Mouse (Mus musculus) gastrocnemius, postnatal 14 days (tissue): ENCODE data around the gene Adam8. TPM values are rescaled to one million over a fixed set of nuclear protein-coding genes. Genes with fewer than 3 reads are reported as not detected.

Source experiments
- DNase-seq: peaks from one replicate; pipeline ENCODE4 v3.0.0; 2021; ENCODE audit warnings: mixed read lengths
- intact Hi-C: fragments of 180-260 bp; cut with DNase I; formaldehyde crosslinking; loops from one replicate; pipeline ENCODE4 v1.15.1; 2025; ENCODE audit warnings: low total_unique reads
- microRNA-seq, 2 experiments: library from miRNA; unstranded; fragments of <30 nt; microRNA quantifications; one replicate each; pipeline ENCODE4 v1.2.0; 2021
- total RNA-seq, 2 experiments: library from RNA; stranded (reverse); gene quantifications; 2 replicates each; pipeline ENCODE4 v1.2.3; 2021

Adam8 gene
- total RNA-seq, 2 experiments from 2014 or later = 0.59 to 0.75 TPM

DNA sequence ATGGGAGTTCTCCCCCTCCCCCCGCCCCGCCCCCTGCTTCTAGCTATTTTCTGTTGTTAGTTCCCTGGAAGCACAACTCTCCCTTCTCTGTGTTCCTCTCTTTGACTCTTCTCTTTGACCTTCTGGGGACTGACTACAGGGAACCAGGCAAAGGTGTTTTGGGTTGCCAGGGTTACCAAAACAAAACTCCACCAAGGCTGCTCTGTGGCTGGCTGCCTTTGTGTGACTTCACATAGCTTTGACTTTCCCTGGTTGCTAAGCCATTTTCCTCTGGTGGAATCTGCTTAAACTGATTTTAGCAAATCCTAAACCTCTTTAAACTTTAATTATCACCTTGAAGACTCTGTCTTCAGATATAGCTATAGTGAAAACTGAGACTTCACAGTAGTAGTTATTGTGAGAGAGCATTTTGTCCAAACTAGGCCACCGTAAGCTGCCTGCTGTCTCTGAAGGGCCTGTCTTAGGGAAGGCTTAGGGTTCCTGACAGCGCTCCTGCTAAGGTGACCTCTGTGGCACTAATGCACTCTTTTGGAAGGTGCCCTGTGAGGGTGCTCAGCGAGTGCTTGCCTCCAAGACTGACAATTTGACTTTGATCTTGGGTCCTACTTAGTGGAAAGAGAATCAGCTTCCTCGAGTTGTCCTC is 40.2 kb downstream of the Adam8 start:
- intact Hi-C loops = no loop called here
- DNase-seq = no peak

DNA sequence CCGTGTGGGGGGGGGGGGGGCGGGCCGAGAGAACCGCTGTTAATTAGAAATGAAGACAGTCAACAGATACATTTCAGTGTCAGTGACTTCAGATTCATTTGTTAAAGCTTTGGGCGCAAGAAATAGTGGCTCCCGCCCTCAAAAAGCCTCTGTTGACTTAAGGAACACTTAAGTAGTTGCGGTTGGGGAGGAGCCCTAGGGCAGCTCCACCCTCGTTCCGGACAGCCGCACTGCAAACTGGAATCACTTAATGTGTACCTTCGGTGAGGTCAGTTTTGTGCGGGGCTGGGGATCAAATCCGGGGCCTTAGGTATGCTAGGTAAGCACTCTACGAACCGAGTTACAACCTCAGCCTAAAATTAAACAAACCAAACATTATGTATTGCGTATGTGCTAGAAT is 41.3 kb downstream of the Adam8 start:
- no peak for DNase-seq
- intact Hi-C loops = no loop called here

DNA sequence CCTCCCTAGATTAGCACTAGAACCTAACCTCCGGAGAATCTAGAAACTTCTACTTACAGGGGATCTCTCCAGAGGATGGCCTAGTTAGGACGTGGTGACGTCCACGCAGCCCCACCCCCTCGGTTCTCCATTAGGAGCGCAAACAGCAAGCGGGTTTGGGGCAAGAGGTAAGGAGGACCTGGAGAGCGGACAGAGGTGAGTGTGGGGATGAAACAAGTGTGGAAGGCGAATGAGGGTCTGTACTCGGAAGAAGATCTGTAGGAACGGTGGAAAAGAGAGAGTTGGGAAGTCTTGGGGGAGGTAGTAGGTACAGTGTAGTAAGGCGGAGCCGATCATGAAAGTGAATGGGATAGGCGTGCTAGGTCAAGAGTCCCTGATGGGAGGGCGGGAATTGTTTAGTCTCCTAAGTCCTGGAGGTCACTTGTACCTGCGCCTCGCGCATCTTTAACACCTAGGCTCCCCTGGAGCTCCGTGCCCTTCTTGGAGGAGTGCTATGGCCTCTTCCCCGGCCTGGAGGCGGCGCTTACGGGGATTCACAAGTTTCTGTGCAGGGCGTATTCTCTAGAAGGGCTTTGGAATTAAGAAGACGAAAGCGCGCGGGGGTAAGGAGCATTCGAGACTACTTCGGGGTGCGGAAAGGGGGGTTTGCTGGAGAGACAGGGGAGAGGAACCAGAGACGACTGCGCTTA is 41.9 kb downstream of the Adam8 start:
- DNase-seq = peak; percentile 47
- intact Hi-C loops = no loop called here

DNA sequence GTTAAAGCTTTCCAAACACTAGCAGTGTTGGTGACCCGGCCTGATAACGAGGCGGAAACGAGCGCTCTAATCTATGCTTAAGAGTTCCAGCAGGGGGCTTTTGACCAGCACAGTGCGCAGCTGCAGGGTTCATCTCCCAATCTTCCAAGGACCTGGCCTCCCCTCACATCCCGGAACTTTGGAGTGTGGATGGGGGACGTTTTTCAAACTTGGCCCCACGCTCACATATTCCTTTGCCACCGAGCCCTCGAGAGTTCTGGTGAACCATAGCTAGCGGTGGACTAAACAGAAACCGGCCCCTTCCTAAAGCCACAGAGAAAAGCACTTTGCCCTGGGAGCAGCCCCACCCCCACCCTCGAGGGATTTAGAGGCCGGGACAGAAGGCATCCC is 42.5 kb downstream of the Adam8 start:
- intact Hi-C loops = no loop called here
- peak; percentile 59 for DNase-seq

DNA sequence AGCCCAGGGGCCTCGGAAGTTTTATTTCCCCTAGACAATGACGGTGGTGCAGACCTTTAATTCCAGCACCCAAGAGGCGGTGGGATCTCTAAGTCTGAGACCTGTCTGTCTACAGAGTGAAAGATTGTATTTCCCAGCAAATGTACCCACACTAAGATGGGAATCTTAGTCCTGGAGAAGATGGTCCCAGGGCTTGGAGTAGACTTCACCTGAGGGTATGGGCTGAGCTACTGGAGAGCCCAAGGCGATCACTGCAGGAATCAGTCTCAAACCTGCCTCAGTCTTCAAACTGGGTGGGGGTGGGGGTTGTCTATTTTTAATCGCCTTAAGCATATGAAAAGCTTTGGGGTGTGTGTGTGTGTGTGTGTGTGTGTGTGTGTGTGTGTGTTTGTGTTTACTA is 46.3 kb downstream of the Adam8 start:
- intact Hi-C loops = no loop called here
- no peak for DNase-seq

DNA sequence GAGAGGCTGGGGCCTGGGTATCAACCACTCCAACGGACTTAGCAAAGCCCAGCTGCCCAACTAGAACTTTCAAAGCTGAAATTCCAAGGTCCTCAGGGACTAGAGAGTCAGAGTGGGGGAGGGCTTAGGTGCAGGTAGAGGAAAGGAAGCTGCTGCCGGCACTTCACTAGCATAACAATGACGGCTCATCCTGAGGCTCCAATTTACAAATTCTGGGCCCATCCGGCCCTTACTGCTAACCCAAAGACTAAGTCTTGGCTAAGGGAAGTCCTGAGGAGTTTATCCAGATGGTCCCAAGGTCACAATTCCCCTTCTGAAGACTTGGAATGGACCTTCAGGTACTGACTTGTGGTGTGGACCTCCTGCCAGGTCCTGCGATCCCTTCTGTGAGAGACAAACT is 46.8 kb downstream of the Adam8 start:
- intact Hi-C loops = no loop called here
- DNase-seq = no peak

DNA sequence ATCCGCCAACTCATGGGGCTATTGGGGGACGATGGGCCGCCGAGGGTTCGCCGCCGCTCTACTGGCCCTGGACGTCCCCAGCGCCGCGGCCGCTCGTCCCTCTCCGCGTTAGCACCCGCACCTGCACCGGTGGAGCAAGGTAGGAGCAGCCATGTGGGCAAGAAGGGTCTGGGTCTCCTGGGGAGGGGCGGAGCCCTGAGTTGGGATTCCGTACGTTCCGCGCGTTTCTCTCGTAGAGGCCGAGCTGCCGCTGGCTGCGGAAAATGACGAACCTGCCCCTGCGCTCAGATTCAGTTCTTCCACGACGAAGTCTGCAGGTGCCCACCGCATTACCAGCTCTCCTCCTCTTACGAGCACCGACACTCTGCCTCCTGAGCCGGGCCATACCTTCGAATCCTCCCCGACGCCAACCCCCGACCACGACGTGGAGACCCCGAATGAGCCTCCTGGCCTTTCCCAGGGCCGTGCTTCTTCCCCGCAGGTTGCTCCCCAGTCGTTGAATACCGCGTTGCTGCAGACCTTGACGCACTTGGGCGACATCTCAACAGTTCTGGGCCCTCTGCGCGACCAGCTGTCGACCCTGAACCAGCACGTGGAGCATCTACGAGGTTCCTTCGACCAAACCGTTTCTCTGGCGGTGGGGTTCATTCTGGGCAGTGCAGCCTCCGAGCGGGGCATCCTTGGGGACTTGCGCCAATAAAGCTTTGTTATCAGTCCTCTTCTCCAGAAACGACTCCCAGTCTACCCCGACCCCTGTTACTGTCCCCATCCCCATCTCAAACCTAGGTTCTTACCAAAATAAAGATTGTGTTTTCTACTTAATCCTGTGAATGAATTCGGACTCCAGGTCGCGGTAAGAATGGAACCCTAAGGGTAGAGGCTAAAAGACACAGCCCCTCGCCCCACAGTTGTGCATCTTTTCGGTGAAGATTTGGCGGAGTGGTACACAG is 47.8 kb downstream of the Adam8 start:
- intact Hi-C loops = no loop called here
- DNase-seq = no peak

DNA sequence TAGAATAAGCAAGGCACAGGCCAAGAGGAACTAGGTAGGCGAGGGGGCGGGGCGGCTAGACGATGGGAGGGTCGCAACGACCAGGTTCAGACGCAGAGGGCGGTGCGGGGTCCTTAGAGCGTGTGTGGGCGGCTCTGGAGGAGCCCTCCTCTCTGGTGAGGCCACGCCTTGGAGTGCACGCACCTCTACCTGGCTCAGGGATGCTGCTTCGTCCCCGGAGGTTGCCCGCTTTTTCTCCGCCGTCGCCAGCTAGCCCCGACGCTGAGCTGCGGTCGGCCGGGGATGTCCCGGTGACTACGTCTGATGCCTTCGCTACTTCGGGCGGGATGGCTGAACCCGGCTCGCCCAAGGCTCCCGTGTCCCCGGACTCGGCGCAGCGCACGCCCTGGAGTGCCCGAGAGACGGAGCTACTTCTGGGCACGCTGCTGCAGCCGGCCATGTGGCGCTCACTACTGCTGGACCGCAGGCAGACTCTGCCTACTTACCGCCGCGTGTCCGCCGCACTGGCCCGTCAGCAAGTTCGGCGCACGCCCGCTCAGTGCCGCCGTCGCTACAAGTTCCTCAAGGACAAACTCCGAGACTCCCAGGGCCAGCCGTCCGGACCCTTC is 48.6 kb downstream of the Adam8 start, which contains the start of gene Utf1:
Utf1 (plus strand) TSS at position 116 of the 608 bp plus-strand sequence.
- intact Hi-C loops = no loop called here
- peak; percentile 31 for DNase-seq

DNA sequence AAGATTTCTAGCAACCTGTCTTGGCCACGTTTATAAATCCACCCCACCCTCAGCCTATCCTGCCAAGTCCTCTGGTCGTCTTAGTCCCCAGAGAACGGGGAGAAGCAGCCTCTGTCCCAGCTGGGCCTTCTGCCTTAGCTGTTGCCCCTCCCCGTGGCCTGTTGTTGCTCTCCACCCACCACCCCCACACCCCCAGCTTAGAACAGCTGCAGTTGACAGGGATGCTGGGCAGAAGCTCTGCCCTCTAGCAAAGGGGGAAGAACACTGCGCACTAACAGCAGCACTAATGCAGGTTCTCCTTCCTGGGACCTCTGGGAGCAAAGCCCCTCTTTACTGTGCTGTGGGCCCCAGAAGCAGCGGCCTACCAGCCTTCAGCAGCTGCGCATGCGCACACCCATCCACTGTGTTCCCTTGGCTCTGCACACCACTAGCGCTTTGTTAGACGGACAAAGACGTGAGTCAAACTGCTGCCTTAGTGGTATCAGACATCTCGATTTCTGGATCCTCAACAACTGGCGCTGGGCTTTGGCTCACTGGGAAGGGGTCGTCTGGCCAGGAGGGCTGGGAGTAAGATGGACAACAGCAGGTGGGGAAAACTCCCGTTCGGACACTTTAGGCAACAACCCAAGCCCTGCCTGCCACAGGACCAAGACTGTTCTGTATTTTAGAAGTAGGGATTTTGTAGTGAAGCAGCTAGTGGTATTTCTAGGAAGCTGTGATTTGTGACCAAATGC is 51.7 kb downstream of the Adam8 start:
- intact Hi-C loops = no loop called here
- peak; percentile 33 for DNase-seq

DNA sequence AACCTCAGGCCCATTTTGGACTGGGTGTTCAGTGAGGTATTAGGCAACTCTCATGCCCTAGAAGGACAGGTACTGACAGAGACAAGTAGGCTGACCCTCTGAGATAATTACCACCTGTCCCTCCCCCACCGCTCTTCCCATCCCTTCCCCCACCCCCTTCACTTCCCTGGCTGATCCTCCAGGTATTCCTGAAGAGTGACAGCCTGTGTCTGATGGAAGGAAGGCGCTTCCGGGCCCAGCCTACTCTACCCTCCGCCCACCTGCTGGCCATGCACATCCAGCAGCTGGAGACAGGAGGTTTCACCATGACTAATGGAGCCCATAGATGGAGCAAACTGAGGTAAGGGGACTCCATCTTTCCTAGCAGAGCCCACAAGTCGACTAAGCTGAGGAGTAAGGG is 54.6 kb downstream of the Adam8 start:
- DNase-seq = no peak
- intact Hi-C loops = no loop called here

DNA sequence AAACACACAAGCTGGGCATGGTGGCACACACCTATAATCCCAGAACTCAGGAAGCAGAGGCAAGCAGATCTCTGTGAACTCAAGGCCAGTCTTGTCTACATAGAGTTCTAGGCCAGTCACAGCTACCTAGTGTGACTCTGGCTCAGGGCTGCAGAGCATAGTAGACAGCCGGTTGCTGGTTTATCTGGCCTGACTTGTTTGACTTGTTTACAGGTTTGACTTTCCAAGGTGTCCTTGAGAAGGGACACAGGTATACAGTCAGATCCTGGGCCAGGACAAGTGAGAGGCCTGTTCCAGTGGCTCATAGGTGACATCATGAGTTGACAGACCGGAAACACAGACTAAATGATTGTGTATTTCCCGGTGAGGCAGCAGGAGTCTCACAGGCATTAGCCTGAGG is 55.2 kb downstream of the Adam8 start:
- intact Hi-C loops = no loop called here
- DNase-seq = no peak

DNA sequence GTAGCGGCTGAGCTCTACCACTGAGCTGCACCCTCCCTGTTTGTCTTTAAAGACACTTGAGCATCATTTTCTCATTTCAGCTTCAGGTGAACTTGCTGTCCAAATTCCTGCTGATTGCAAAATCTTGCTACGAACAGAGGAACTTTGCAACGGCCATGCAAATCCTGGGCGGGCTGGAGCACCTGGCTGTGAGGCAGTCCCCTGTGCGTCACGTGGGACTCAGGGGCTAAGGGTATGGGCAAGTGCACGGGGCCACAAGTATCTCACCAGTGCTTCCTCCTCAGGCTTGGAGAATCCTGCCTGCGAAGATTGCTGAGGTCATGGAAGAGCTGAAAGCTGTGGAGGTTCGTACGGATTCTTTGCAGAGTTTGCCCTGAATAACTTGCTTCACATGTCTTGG is 55.7 kb downstream of the Adam8 start:
- DNase-seq = no peak
- intact Hi-C loops = no loop called here

DNA sequence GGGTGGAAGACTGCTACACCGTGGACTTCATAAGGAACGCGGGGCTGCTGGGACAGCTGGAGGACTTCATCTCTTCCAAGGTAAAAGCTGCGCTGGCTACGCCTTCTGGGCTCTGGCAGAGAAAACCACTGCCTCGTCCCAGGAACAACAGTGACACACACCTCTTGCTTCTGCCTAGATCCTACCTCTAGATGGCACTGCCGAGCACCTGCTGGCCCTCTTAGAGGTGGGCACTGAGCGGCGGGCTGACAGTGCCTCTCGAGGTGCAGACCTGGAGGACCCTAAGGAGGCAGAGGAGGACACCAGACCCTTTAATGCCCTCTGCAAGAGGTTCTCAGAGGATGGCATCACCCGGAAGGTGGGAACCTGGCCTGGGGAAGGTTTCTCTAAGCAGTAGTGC is 61.6 kb downstream of the Adam8 start:
- no peak for DNase-seq
- intact Hi-C loops = no loop called here

Small RNA genes lying within 50 kb of the gene (microRNA-seq; reads per million reads assigned to microRNA genes)
- gene Mir202 (0 reads per million in 2 experiments), gene Mir7062 (0 to 0.50 reads per million in 2 experiments), gene mmu-mir-7686 (0 reads per million in 2 experiments)

Other genes starting within 250 kb of the Adam8 start
- gene Adgra1, start 158.4 kb downstream of the Adam8 start, total RNA-seq = under 1 TPM; 0.14 to 0.22 TPM
- gene Kndc1, start 97.9 kb downstream of the Adam8 start, total RNA-seq = under 1 TPM; 0.04 to 0.08 TPM
- gene Utf1, start 48.8 kb downstream of the Adam8 start, total RNA-seq = not detected
- gene 6430531B16Rik, start 13.8 kb downstream of the Adam8 start, total RNA-seq = not detected
- 1 to 10 TPM; 6.9 to 7.4 TPM for gene Zfp511, start 43.8 kb upstream of the Adam8 start, total RNA-seq
- 10 to 100 TPM; 16.3 to 18.1 TPM for gene Tubgcp2, start 44.1 kb upstream of the Adam8 start, total RNA-seq
- not detected for gene Msx3, start 56.5 kb upstream of the Adam8 start, total RNA-seq
- gene Caly, start 90.0 kb upstream of the Adam8 start, total RNA-seq = under 1 TPM; 0.31 to 0.53 TPM
- gene Prap1, start 100.8 kb upstream of the Adam8 start, total RNA-seq = not detected
- 10 to 100 TPM; 33.6 to 43.7 TPM for gene Fuom, start 109.9 kb upstream of the Adam8 start, total RNA-seq
- gene Paox, start 123.2 kb upstream of the Adam8 start, total RNA-seq = 1 to 10 TPM; 3.7 to 4.7 TPM
- gene Echs1, start 123.9 kb upstream of the Adam8 start, total RNA-seq = 100 to 1,000 TPM in 1 of 2 experiments, 10 to 100 TPM in 1; 91.8 to 114 TPM
- 10 to 100 TPM; 22.9 to 23.6 TPM for gene Mtg1, start 145.0 kb upstream of the Adam8 start, total RNA-seq
- gene Sprn, start 162.3 kb upstream of the Adam8 start, total RNA-seq = under 1 TPM; 0.23 to 0.47 TPM
- not detected for gene Olfr522, start 172.2 kb upstream of the Adam8 start, total RNA-seq
- gene Olfr523, start 180.7 kb upstream of the Adam8 start, total RNA-seq = not detected
- not detected for gene Olfr524, start 213.4 kb upstream of the Adam8 start, total RNA-seq
- gene Cd163l1, start 225.7 kb upstream of the Adam8 start, total RNA-seq = not detected